Mouse (Mus musculus) E14TG2a.4 (cell line): ENCODE measurements at regions not wholly inside any gene's neighbourhood (a gene's known extent, or its start where the extent isn't known, plus 50 kb on each side); places are given as distances from the start of the nearest gene placed in this dataset.

Experiments
- H3K27me3 ChIP-seq: 2 replicates; pipeline ENCODE4 v1.6.1; 2014; ENCODE audit warnings: low read length, control low read depth; ENCODE audit not compliant: insufficient read depth
- H3K36me3 ChIP-seq: 2 replicates; pipeline ENCODE4 v1.6.1; 2014; ENCODE audit warnings: low read length, control low read depth; ENCODE audit not compliant: insufficient read depth
- H3K4me1 ChIP-seq: replicated peaks from 2 replicates; pipeline ENCODE4 v1.6.1; 2014; ENCODE audit warnings: low read depth, low read length, control low read depth
- H3K4me3 ChIP-seq: replicated peaks from 2 replicates; pipeline ENCODE4 v1.5.1; 2014; ENCODE audit warnings: mild to moderate bottlenecking, low read length
- H3K9me3 ChIP-seq: 2 replicates; pipeline ENCODE4 v1.6.1; 2014; ENCODE audit warnings: low read length, control low read depth
- CTCF ChIP-seq: conservative IDR thresholded peaks from 2 replicates; pipeline ENCODE4 v1.5.1; 2014; ENCODE audit warnings: low read length
- NANOG ChIP-seq: IDR thresholded peaks from 2 replicates; pipeline ENCODE4 v1.6.1; 2014; ENCODE audit warnings: borderline replicate concordance, low read length, mixed read lengths
- POU5F1 ChIP-seq: IDR thresholded peaks from 2 replicates; pipeline ENCODE4 v1.6.1; 2014; ENCODE audit warnings: low read length, borderline replicate concordance

- no peaks in the 10 kb centered on the region for H3K36me3 ChIP-seq
- TF ChIP-seq CTCF (no peak), POU5F1 (no peak), NANOG (no peak)
- H3K4me1 ChIP-seq = peaks cover 8% of the 10 kb centered on the region
- no peaks in the 10 kb centered on the region for H3K9me3 ChIP-seq
- H3K4me3 ChIP-seq = no peak overlapping the region
- H3K27me3 ChIP-seq = no peaks in the 10 kb centered on the region
Observed at GRCm38 (mm10) chr11:16559001-16559699, 50.9 kb upstream of the Sec61g start.

- Histone ChIP-seq H3K36me3 (no peaks in the 10 kb centered on the region), H3K27me3 (no peaks in the 10 kb centered on the region), H3K4me3 (no peak overlapping the region), H3K9me3 (no peaks in the 10 kb centered on the region), H3K4me1 (peaks cover 8% of the 10 kb centered on the region)
- TF ChIP-seq CTCF = no peak
- no peak for TF ChIP-seq POU5F1
- no peak for TF ChIP-seq NANOG
Observed at GRCm38 (mm10) chr11:16561727-16562126, 53.4 kb upstream of the Sec61g start.

GRCm38 (mm10) chr11:16589085-16589680, 80.9 kb upstream of the Sec61g start:
- Histone ChIP-seq H3K27me3 (no peaks in the 10 kb centered on the region), H3K9me3 (no peaks in the 10 kb centered on the region), H3K36me3 (no peaks in the 10 kb centered on the region), H3K4me1 (peaks cover 37% of the 10 kb centered on the region), H3K4me3 (no peak overlapping the region)
- TF ChIP-seq NANOG (no peak), CTCF (no peak), POU5F1 (no peak)

- Histone ChIP-seq H3K4me1 (peaks cover 43% of the 10 kb centered on the region), H3K36me3 (no peaks in the 10 kb centered on the region), H3K4me3 (no peak overlapping the region; the same call in 1 of the 2 replicates), H3K9me3 (no peaks in the 10 kb centered on the region), H3K27me3 (no peaks in the 10 kb centered on the region)
- TF ChIP-seq CTCF = no peak
- TF ChIP-seq POU5F1 = no peak
- TF ChIP-seq NANOG = no peak
Observed at GRCm38 (mm10) chr11:16590541-16590940, 82.3 kb upstream of the Sec61g start.

- H3K9me3 ChIP-seq = no peaks in the 10 kb centered on the region
- no peaks in the 10 kb centered on the region for H3K36me3 ChIP-seq
- no peaks in the 10 kb centered on the region for H3K27me3 ChIP-seq
- TF ChIP-seq NANOG (no peak), CTCF (no peak), POU5F1 (no peak)
- H3K4me3 ChIP-seq = peak overlapping the region; percentile 57
- peaks cover 44% of the 10 kb centered on the region for H3K4me1 ChIP-seq
Observed at GRCm38 (mm10) chr11:16591471-16591921, 83.2 kb upstream of the Sec61g start.

- TF ChIP-seq POU5F1 (no peak), CTCF (no peak), NANOG (no peak)
- H3K4me3 ChIP-seq = peak overlapping the region; percentile 57
Observed at GRCm38 (mm10) chr11:16592006-16592405, 83.7 kb upstream of the Sec61g start.

GRCm38 (mm10) chr11:16592766-16593165, 84.5 kb upstream of the Sec61g start:
- Histone ChIP-seq H3K9me3 (no peaks in the 10 kb centered on the region), H3K36me3 (no peaks in the 10 kb centered on the region), H3K4me3 (no peak overlapping the region), H3K27me3 (no peaks in the 10 kb centered on the region), H3K4me1 (peaks cover 44% of the 10 kb centered on the region)
- TF ChIP-seq POU5F1 (no peak), CTCF (no peak)

More at GRCm38 (mm10) chr11:16592006-16592405, 83.7 kb upstream of the Sec61g start:
- peaks cover 44% of the 10 kb centered on the region for H3K4me1 ChIP-seq
- H3K9me3 ChIP-seq = no peaks in the 10 kb centered on the region
- no peaks in the 10 kb centered on the region for H3K36me3 ChIP-seq
- H3K27me3 ChIP-seq = no peaks in the 10 kb centered on the region

GRCm38 (mm10) chr11:16594832-16595231, 86.5 kb upstream of the Sec61g start:
- Histone ChIP-seq H3K9me3 (0 out of 2 replicates have a peak, but pooled peaks cover 6% of the 10 kb centered on the region), H3K4me1 (peaks cover 34% of the 10 kb centered on the region), H3K4me3 (no peak overlapping the region), H3K27me3 (no peaks in the 10 kb centered on the region), H3K36me3 (no peaks in the 10 kb centered on the region)
- TF ChIP-seq NANOG = no peak
- no peak for TF ChIP-seq POU5F1
- no peak for TF ChIP-seq CTCF
